Comparison of ENCODE assay signal across 9 mouse cellular contexts in the genomic region with DNA sequence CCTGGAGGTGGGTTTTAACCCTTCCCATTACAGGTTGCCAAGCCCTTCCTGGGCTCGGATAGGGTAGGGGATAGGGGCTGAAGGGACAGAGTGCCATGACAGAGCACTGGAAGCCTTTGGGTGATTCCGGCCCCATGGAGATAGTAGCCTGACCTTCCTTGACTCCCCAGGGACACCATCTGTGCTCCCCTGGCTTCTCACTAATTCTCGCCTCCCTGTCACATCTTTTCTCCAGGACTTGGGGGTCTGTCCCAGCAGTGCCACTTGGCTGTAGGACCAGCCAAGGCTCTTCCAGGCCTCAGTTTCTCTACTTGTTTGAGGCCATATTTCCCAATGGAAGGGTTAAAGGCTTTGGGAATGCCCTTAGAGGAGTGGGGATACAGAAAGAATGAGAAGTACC. TPM values are rescaled to one million over a fixed set of nuclear protein-coding genes. Genes with fewer than 3 reads are reported as not detected.
DNase-seq lines count a peak whose midpoint lies in the region; ATAC-seq and TF ChIP-seq lines count a peak whose summit lies in the region.
"Had no signal": no experiment of that assay in that cellular context is flagged by ENCODE, and none has a peak within 500 bp of the region (broad histone marks: within the 10 kb centered on the region; RNA-seq: fewer than 3 reads in every experiment).

No protein-coding gene starts in this region.

- no peaks in the 10 kb centered on the region for H3K9me3 ChIP-seq in heart, embryonic 16.5 days (replicated peaks; ENCODE audit: control insufficient read depth, low read length)
- no peaks in the 10 kb centered on the region for H3K9me3 ChIP-seq in hindbrain, embryonic 13.5 days
- H3K9me3 ChIP-seq in midbrain, embryonic 14.5 days (ENCODE audit: control insufficient read depth, low read length) = no peaks in the 10 kb centered on the region

- peaks cover 26% of the 10 kb centered on the region for H3K4me1 ChIP-seq in heart, embryonic 16.5 days (ENCODE audit: control insufficient read depth, insufficient read depth, low read length)
- peaks cover 27% of the 10 kb centered on the region for H3K4me1 ChIP-seq in bone marrow macrophage, adult 2 months (ENCODE audit: control insufficient read depth, insufficient read depth, low read length)
- peaks cover 61% of the 10 kb centered on the region for H3K4me1 ChIP-seq in hindbrain, embryonic 13.5 days (replicated peaks)
- peaks cover 21% of the 10 kb centered on the region for H3K4me1 ChIP-seq in midbrain, embryonic 14.5 days (ENCODE audit: control insufficient read depth, insufficient read depth, low read length)

- no peak for ATAC-seq in heart, embryonic 16.5 days (replicated peaks; ENCODE audit: extremely low read depth, insufficient read depth, low FRiP score)
- ATAC-seq in hindbrain, embryonic 13.5 days (ENCODE audit: low FRiP score) = no peak; the same call in 1 of the 2 replicates
- ATAC-seq in midbrain, embryonic 14.5 days (ENCODE audit: low FRiP score, low TSS enrichment) = peak; percentile 5; the same call in 1 of the 2 replicates

- peak overlapping the region; percentile 99 for H3K9ac ChIP-seq in heart, embryonic 16.5 days (ENCODE audit: low read length)
- H3K9ac ChIP-seq in hindbrain, embryonic 13.5 days = peak overlapping the region; percentile 99
- H3K9ac ChIP-seq in midbrain, embryonic 14.5 days (replicated peaks; ENCODE audit: low read length) = peak overlapping the region; percentile 97

- H3K27me3 ChIP-seq in heart, embryonic 16.5 days (ENCODE audit: control insufficient read depth, insufficient read depth, low read length) = no peaks in the 10 kb centered on the region
- no peaks in the 10 kb centered on the region for H3K27me3 ChIP-seq in hindbrain, embryonic 13.5 days
- no peaks in the 10 kb centered on the region for H3K27me3 ChIP-seq in midbrain, embryonic 14.5 days (ENCODE audit: control insufficient read depth, insufficient read depth, low read length)
- H3K27me3 ChIP-seq: Patski had no signal

- H3K4me3 ChIP-seq in heart, embryonic 16.5 days (ENCODE audit: low read length) = peak overlapping the region; percentile 90
- no peak overlapping the region for H3K4me3 ChIP-seq in bone marrow macrophage, adult 2 months (ENCODE audit: insufficient read depth, low read length)
- peak overlapping the region; percentile 95 for H3K4me3 ChIP-seq in hindbrain, embryonic 13.5 days
- peak overlapping the region; percentile 90 for H3K4me3 ChIP-seq in midbrain, embryonic 14.5 days (replicated peaks; ENCODE audit: low read depth, low read length)

- peaks cover 19% of the 10 kb centered on the region for H3K36me3 ChIP-seq in heart, embryonic 16.5 days (ENCODE audit: control insufficient read depth, insufficient read depth)
- H3K36me3 ChIP-seq in hindbrain, embryonic 13.5 days = peaks cover 24% of the 10 kb centered on the region
- peaks cover 31% of the 10 kb centered on the region for H3K36me3 ChIP-seq in midbrain, embryonic 14.5 days (ENCODE audit: control insufficient read depth, insufficient read depth, low read length)

- no peak for TF ChIP-seq CTCF in bone marrow macrophage, adult 2 months (IDR thresholded peaks at IDR 0.05; ENCODE audit: low read depth, low read length)

- peak overlapping the region; percentile 99 for H3K4me2 ChIP-seq in heart, embryonic 16.5 days (ENCODE audit: low read depth, low read length)
- peak overlapping the region; percentile 93 for H3K4me2 ChIP-seq in hindbrain, embryonic 13.5 days
- H3K4me2 ChIP-seq in midbrain, embryonic 14.5 days (ENCODE audit: low read length) = peak overlapping the region; percentile 87

- intact Hi-C loops in heart, postnatal 14 days (cut with DNase I) = loop anchor here (2.0 kb wide), 1 partner anchor 23 kb away; a partner anchor contains a TSS
- intact Hi-C loops in left cerebral cortex, postnatal 4 days (cut with DNase I) = no loop called here

- H3K27ac ChIP-seq in heart, embryonic 16.5 days (ENCODE audit: low read length) = peak overlapping the region; percentile 97
- 0 out of 2 replicates have a peak overlapping the region, but pooled peaks have one; percentile 12 for H3K27ac ChIP-seq in bone marrow macrophage, adult 2 months (ENCODE audit: insufficient read depth, low read depth, low read length)
- peak overlapping the region; percentile 99 for H3K27ac ChIP-seq in hindbrain, embryonic 13.5 days
- peak overlapping the region; percentile 97 for H3K27ac ChIP-seq in midbrain, embryonic 14.5 days (replicated peaks; ENCODE audit: low read depth, low read length)

- WGBS in heart, embryonic 16.5 days = 54% methylated on average over 3 of the region's 3 CpGs
- WGBS in hindbrain, embryonic 13.5 days = 24% methylated on average over 3 of the region's 3 CpGs
- WGBS in midbrain, embryonic 14.5 days = 17% methylated on average over 3 of the region's 3 CpGs

- no peak for DNase-seq in heart, postnatal 14 days
- DNase-seq in midbrain, embryonic 14.5 days = no peak
- DNase-seq in left cerebral cortex, postnatal 4 days = no peak
- DNase-seq in urinary bladder, adult 18-20 months (ENCODE audit: low spot score in 2 of 2) = no peak
- DNase-seq in adrenal gland, postnatal 10 days = no peak

- no peak for TF ChIP-seq POLR2A in bone marrow macrophage, adult 2 months (IDR thresholded peaks at IDR 0.05; ENCODE audit: borderline replicate concordance, low read depth, low read length)

RNA-seq across cellular contexts. Expression of a gene that starts 11.3 kb away (rescaled TPM):
- polyA plus RNA-seq in heart, embryonic 16.5 days (2015; fragmentation: Nextera tagmentation; extraction: Ambion mirVana) = 14.6 and 19.6 TPM in 2 replicates
- total RNA-seq in heart, postnatal 14 days (2021) = 100 to 1,000 TPM; 142 to 166 TPM
- 88.0 and 92.2 TPM in 2 replicates for polyA plus RNA-seq in bone marrow macrophage, adult 2 months (2012; ENCODE audit: insufficient read depth, insufficient read length, missing spikeins)
- 67.9 and 68.6 TPM in 2 replicates for polyA plus RNA-seq in hindbrain, embryonic 13.5 days (2015; fragmentation: Nextera tagmentation; extraction: Ambion mirVana)
- 72.3 and 76.7 TPM in 2 replicates for polyA plus RNA-seq in midbrain, embryonic 14.5 days (2014; fragmentation: Nextera tagmentation; extraction: Ambion mirVana)
- 100 to 1,000 TPM; 112 to 119 TPM for total RNA-seq in left cerebral cortex, postnatal 4 days (2021)
- total RNA-seq in adrenal gland, postnatal 10 days (2021) = 100 to 1,000 TPM; 152 to 162 TPM

RNA-seq across cellular contexts. Expression of a gene that starts 23.7 kb away (rescaled TPM):
- polyA plus RNA-seq in heart, embryonic 16.5 days (2015; fragmentation: Nextera tagmentation; extraction: Ambion mirVana) = 18.5 and 20.3 TPM in 2 replicates
- total RNA-seq in heart, postnatal 14 days (2021) = 10 to 100 TPM; 11.7 to 11.9 TPM
- polyA plus RNA-seq in bone marrow macrophage, adult 2 months (2012; ENCODE audit: insufficient read depth, insufficient read length, missing spikeins) = 12.4 and 12.5 TPM in 2 replicates
- 15.5 and 16.2 TPM in 2 replicates for polyA plus RNA-seq in hindbrain, embryonic 13.5 days (2015; fragmentation: Nextera tagmentation; extraction: Ambion mirVana)
- 9.1 and 10.6 TPM in 2 replicates for polyA plus RNA-seq in midbrain, embryonic 14.5 days (2014; fragmentation: Nextera tagmentation; extraction: Ambion mirVana)
- total RNA-seq in left cerebral cortex, postnatal 4 days (2021) = 10 to 100 TPM in 1 of 2 experiments, 1 to 10 TPM in 1; 8.6 to 11.1 TPM
- total RNA-seq in adrenal gland, postnatal 10 days (2021) = 10 to 100 TPM; 11.9 to 15.0 TPM

RNA-seq across cellular contexts. Expression of a gene that starts 23.8 kb away (rescaled TPM):
- polyA plus RNA-seq in heart, embryonic 16.5 days (2015; fragmentation: Nextera tagmentation; extraction: Ambion mirVana) = 8.7 and 10.5 TPM in 2 replicates
- 1 to 10 TPM; 6.0 to 6.8 TPM for total RNA-seq in heart, postnatal 14 days (2021)
- 4.2 and 7.2 TPM in 2 replicates for polyA plus RNA-seq in bone marrow macrophage, adult 2 months (2012; ENCODE audit: insufficient read depth, insufficient read length, missing spikeins)
- 14.0 and 14.3 TPM in 2 replicates for polyA plus RNA-seq in hindbrain, embryonic 13.5 days (2015; fragmentation: Nextera tagmentation; extraction: Ambion mirVana)
- polyA plus RNA-seq in midbrain, embryonic 14.5 days (2014; fragmentation: Nextera tagmentation; extraction: Ambion mirVana) = 11.7 and 16.8 TPM in 2 replicates
- total RNA-seq in left cerebral cortex, postnatal 4 days (2021) = 10 to 100 TPM; 17.9 to 26.7 TPM
- 10 to 100 TPM in 1 of 2 experiments, 1 to 10 TPM in 1; 6.1 to 10.1 TPM for total RNA-seq in adrenal gland, postnatal 10 days (2021)

Comparison
In these comparisons a context has a peak if more than half of its experiments do, and no peak if none do; other contexts are left out.
1. H3K27ac ChIP-seq: peak in every context shown above with its lines; median percentile 99 in hindbrain, embryonic 13.5 days; 97 in heart, embryonic 16.5 days; 97 in midbrain, embryonic 14.5 days; 12 in bone marrow macrophage, adult 2 months.